Mouse (Mus musculus) urinary bladder, postnatal 25 days (tissue): ENCODE results near the gene Tmem107.

Experiments used
- DNase-seq: peaks from one replicate; pipeline ENCODE4 v3.0.0; 2022; ENCODE audit warnings: low spot score

Gene Tmem107

GRCm38 (mm10) chr11:69074776-69075069, 4.1 kb downstream of the Tmem107 start:
- no peak for DNase-seq

GRCm38 (mm10) chr11:69075764-69076479, 5.3 kb downstream of the Tmem107 start:
- DNase-seq, result no peak

GRCm38 (mm10) chr11:69076572-69076971, 6.0 kb downstream of the Tmem107 start:
- DNase-seq, result no peak

- DNase-seq, result no peak
These were observed 6.7 kb downstream of the Tmem107 start for GRCm38 (mm10) chr11:69077316-69077715.

- DNase-seq, result no peak
These were observed 7.4 kb downstream of the Tmem107 start for GRCm38 (mm10) chr11:69078041-69078440.

- DNase-seq, result no peak
These were observed 8.3 kb downstream of the Tmem107 start for GRCm38 (mm10) chr11:69078805-69079438.

GRCm38 (mm10) chr11:69080102-69080854, 9.7 kb downstream of the Tmem107 start:
- no peak for DNase-seq

- DNase-seq, result no peak
These were observed 10.2 kb downstream of the Tmem107 start for GRCm38 (mm10) chr11:69080855-69081222.

GRCm38 (mm10) chr11:69081613-69082012, 11.0 kb downstream of the Tmem107 start:
- no peak for DNase-seq

- DNase-seq, result no peak
These were observed 15.0 kb downstream of the Tmem107 start for GRCm38 (mm10) chr11:69085608-69086007.

- no peak for DNase-seq
These were observed 15.8 kb downstream of the Tmem107 start for GRCm38 (mm10) chr11:69086390-69086789.

GRCm38 (mm10) chr11:69087082-69087481, 16.5 kb downstream of the Tmem107 start:
- no peak for DNase-seq

GRCm38 (mm10) chr11:69087597-69087996, 17.0 kb downstream of the Tmem107 start:
- DNase-seq, result no peak

- DNase-seq, result peak; percentile 92
These were observed 17.7 kb downstream of the Tmem107 start, which contains the start of gene Vamp2 for GRCm38 (mm10) chr11:69088103-69088855. TSS of gene Vamp2 (plus strand) at chr11:69088490.

GRCm38 (mm10) chr11:69088856-69089615, 18.4 kb downstream of the Tmem107 start:
- no peak for DNase-seq

GRCm38 (mm10) chr11:69089616-69090290, 19.1 kb downstream of the Tmem107 start:
- DNase-seq, result no peak

GRCm38 (mm10) chr11:69090367-69090766, 19.8 kb downstream of the Tmem107 start:
- no peak for DNase-seq

GRCm38 (mm10) chr11:69091566-69092385, 21.2 kb downstream of the Tmem107 start:
- no peak for DNase-seq

- peak; percentile 88 for DNase-seq
These were observed 21.8 kb downstream of the Tmem107 start for GRCm38 (mm10) chr11:69092386-69092751.

GRCm38 (mm10) chr11:69092871-69093270, 22.3 kb downstream of the Tmem107 start:
- DNase-seq, result no peak
